Mouse (Mus musculus) inflammation-experienced regulatory T-cells (primary cell): ENCODE data around the gene Olfr749. TPM values are rescaled to one million over a fixed set of nuclear protein-coding genes. Genes with fewer than 3 reads are reported as not detected.

ENCODE experiments used
- polyA plus RNA-seq, 2 experiments: library from polyadenylated mRNA; unstranded; fragments of 100-300 nt; shearing (Covaris generic); gene quantifications; one replicate each; pipeline ENCODE4 v1.2.1; 2017

The Olfr749 gene
- not detected for polyA plus RNA-seq

DNA sequence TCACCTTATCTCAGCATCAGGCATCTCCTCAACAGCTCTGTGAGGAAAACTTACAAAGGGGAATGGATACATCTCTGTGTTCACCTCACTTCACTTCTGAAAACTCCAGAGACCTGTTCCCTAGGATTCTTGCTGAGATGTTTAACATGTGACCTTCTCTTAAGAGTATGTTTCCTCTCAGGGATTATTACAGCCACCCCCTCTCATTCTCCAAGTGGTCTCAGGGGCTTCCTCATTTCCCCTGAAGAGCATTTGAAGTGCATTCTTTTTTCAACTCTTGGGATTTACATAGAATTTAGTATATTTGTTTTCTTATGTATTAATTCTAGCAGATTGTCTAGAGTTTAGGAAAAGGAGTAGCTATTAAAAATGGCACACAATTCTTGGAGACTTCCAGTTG is at the start of gene Olfr749:
Olfr749 (minus strand) TSS at position 101 of the 400 bp plus-strand sequence.

DNA sequence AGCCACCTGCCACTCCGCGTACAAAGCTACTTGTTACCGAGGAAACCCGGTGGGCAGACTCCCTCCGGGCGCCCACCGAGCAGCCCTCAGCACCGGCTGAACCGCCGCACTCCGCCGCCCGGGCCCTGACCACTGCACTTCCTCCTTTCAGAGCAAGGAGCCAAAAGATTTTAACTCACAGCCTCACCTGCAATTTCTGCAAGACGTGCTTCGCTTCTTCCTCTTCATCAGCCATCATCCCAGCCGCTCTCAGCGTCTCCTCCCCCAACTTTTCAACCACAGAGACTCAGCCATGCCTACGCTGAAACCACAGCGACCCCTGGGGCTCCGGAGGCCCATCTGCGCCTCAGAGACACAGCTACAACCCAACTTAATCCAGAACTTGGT is 40.4 kb upstream of the Olfr749 start, which contains the start of gene Ttc5:
Ttc5 (minus strand) TSS at position 269 of the 387 bp plus-strand sequence.

DNA sequence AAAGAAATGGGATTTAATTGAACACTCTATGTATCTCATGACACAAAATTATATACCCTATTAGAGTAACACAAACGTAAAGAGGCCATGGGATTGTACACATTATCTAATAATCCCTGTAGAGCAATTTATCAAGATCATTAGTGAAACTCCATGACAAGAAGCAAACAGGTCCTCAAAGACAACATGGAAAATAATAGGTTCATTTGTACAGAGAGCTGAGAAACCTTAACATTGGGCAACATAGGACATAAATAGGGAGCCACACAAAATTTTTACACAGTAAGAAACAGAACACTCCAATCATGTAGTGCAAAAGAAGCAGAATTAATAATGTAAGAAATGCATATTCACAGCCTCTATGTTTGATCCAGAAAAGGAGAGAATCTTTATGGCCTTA is 37.8 kb downstream of the Olfr749 start, which contains the start of gene Olfr748:
Olfr748 (plus strand) TSS at position 301 of the 400 bp plus-strand sequence.

DNA sequence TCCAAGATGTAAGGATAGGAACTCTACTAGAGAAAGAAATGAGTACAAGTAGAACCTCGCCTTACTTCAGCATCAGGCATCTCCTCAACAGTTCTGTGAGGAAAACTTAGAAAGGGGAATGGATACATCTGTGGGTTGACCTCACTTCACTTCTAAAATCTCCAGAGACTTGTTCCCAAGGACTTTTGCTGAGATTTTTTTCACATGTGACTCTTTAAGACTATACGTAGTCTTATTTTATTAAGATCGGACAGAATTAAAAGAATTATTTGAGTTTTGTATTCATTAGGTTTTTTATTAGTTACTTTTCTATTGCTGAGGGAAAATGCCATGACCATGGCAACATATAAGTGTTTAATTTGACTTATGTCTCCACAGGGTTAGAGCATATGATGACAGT is 51.8 kb downstream of the Olfr749 start, which contains the start of gene Olfr747:
Olfr747 (minus strand) TSS at position 101 of the 400 bp plus-strand sequence.

Other genes with a start within 250 kb of the Olfr749 start
- gene Olfr742, start 241.5 kb downstream of the Olfr749 start, polyA plus RNA-seq, result not detected
- under 1 TPM in 1 of 2 experiments, not detected in 1; 0.27 TPM for gene Olfr743, start 223.3 kb downstream of the Olfr749 start, polyA plus RNA-seq
- not detected for gene Olfr744, start 130.2 kb downstream of the Olfr749 start, polyA plus RNA-seq
- 1 to 10 TPM in 1 of 2 experiments, under 1 TPM in 1; 0.19 to 1.2 TPM for gene Olfr745, start 105.7 kb downstream of the Olfr749 start, polyA plus RNA-seq
- not detected for gene Olfr746, start 98.0 kb downstream of the Olfr749 start, polyA plus RNA-seq
- gene Olfr747, start 51.9 kb downstream of the Olfr749 start, polyA plus RNA-seq, result not detected
- gene Olfr748, start 37.7 kb downstream of the Olfr749 start, polyA plus RNA-seq, result under 1 TPM in 1 of 2 experiments, not detected in 1; 0.71 TPM
- gene Ttc5, start 40.4 kb upstream of the Olfr749 start, polyA plus RNA-seq, result 100 to 1,000 TPM; 107 to 120 TPM
- under 1 TPM in 1 of 2 experiments, not detected in 1; 0.37 TPM for gene Ccnb1ip1, start 62.6 kb upstream of the Olfr749 start, polyA plus RNA-seq
- gene Parp2, start 62.7 kb upstream of the Olfr749 start, polyA plus RNA-seq, result 10 to 100 TPM; 74.4 to 87.3 TPM
- 10 to 100 TPM; 20.6 to 24.3 TPM for gene Tep1, start 125.5 kb upstream of the Olfr749 start, polyA plus RNA-seq
- gene Klhl33, start 152.4 kb upstream of the Olfr749 start, polyA plus RNA-seq, result under 1 TPM; 0.33 to 0.40 TPM
- gene Osgep, start 179.8 kb upstream of the Olfr749 start, polyA plus RNA-seq, result 100 to 1,000 TPM in 1 of 2 experiments, 10 to 100 TPM in 1; 95.6 to 104 TPM
- gene Apex1, start 179.9 kb upstream of the Olfr749 start, polyA plus RNA-seq, result 10 to 100 TPM; 50.0 to 51.6 TPM
- gene Pip4p1, start 185.8 kb upstream of the Olfr749 start, polyA plus RNA-seq, result 10 to 100 TPM; 67.6 to 81.9 TPM
- gene Pnp, start 186.0 kb upstream of the Olfr749 start, polyA plus RNA-seq, result 10 to 100 TPM; 47.8 to 51.5 TPM
- gene Gm49342, start 199.4 kb upstream of the Olfr749 start, polyA plus RNA-seq, result not detected
- gene Pnp2, start 210.9 kb upstream of the Olfr749 start, polyA plus RNA-seq, result 1 to 10 TPM in 1 of 2 experiments, under 1 TPM in 1; 0.95 to 1.1 TPM